Mouse (Mus musculus) kidney, adult 2 months (tissue): ENCODE results near the gene Rbp2. TPM values are rescaled to one million over a fixed set of nuclear protein-coding genes. Genes with fewer than 3 reads are reported as not detected.
A peak's percentile ranks its signal among the peaks of the same experiment; 100 is the strongest.

Experiments used
- DNase-seq: peaks from one replicate; pipeline ENCODE4 v3.0.0; 2021
- H3K27ac ChIP-seq: fragments of 200-500 bp; 2 replicates; pipeline ENCODE4 v1.5.1; 2012; ENCODE audit warnings: low read depth, low read length, control low read depth, inconsistent platforms; ENCODE audit not compliant: insufficient read depth
- H3K27me3 ChIP-seq: fragments of 200-500 bp; replicated peaks from 2 replicates; pipeline ENCODE4 v1.6.1; 2012; ENCODE audit warnings: mild to moderate bottlenecking, moderate library complexity, low read length, inconsistent platforms; ENCODE audit not compliant: control insufficient read depth, insufficient read depth
- H3K36me3 ChIP-seq: fragments of 200-500 bp; 2 replicates; pipeline ENCODE4 v1.6.1; 2012; ENCODE audit warnings: mild to moderate bottlenecking, moderate library complexity, low read length, inconsistent platforms; ENCODE audit not compliant: control insufficient read depth, insufficient read depth
- H3K4me1 ChIP-seq: fragments of 200-500 bp; 2 replicates; pipeline ENCODE4 v1.6.1; 2011; ENCODE audit warnings: low read length; ENCODE audit not compliant: control insufficient read depth, insufficient read depth
- H3K4me3 ChIP-seq: fragments of 200-500 bp; 2 replicates; pipeline ENCODE4 v1.5.1; 2011; ENCODE audit warnings: mild to moderate bottlenecking, low read depth, low read length, control low read depth; ENCODE audit not compliant: insufficient read depth
- CTCF ChIP-seq: fragments of 200-500 bp; conservative IDR thresholded peaks from 2 replicates; pipeline ENCODE4 v1.5.1; 2011; ENCODE audit warnings: low read depth, mild to moderate bottlenecking, control low read depth, low read length, moderate library complexity, mixed read lengths; ENCODE audit not compliant: insufficient read depth, insufficient read length
- POLR2A ChIP-seq: fragments of 200-500 bp; IDR thresholded peaks from one replicate; pipeline ENCODE4 v1.6.1; 2011; ENCODE audit warnings: low read depth, low read length, control low read depth
- WGBS: fragments of 180-500 bp; shearing (Covaris S2); methylation state at CpG from one replicate; pipeline ENCODE4 v1.1.7; 2018; 5-methylcytosine and 5-hydroxymethylcytosine counted together
- polyA plus RNA-seq: library from polyadenylated mRNA; depleted of rRNA; stranded (reverse); fragments of >200 nt; gene quantifications from 2 replicates; pipeline ENCODE4 v1.2.3, GENCODE M21; 2012

Gene Rbp2
- polyA plus RNA-seq, 1 experiment: not detected

DNA sequence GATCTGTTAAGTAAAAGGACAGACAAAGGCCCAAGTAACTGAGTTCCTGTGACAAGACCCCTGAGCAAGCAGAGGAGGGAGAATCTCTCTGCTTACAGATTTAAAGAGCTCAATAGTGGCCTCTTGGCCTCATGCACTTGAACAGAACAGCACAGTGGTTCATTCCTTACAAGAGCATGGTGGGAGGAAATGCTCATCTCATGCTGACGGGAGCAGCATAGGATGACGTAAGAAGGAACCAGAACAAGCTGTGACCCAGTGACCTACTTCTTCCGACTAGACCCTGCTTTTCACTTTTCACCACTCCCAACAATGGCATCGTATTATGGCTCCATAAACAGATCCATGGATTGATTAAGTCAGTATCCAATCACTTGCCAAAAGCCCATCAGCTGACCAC is 3.7 kb upstream of the Rbp2 start:
- Histone ChIP-seq H3K4me1 (no peaks in the 10 kb centered on the region), H3K27ac (no peak overlapping the region), H3K36me3 (no peaks in the 10 kb centered on the region), H3K4me3 (no peak overlapping the region), H3K27me3 (no peaks in the 10 kb centered on the region)
- TF ChIP-seq POLR2A: no peak
- TF ChIP-seq CTCF: no peak
- DNase-seq: no peak
- WGBS: 67% methylated on average over 4 of the region's 4 CpGs

DNA sequence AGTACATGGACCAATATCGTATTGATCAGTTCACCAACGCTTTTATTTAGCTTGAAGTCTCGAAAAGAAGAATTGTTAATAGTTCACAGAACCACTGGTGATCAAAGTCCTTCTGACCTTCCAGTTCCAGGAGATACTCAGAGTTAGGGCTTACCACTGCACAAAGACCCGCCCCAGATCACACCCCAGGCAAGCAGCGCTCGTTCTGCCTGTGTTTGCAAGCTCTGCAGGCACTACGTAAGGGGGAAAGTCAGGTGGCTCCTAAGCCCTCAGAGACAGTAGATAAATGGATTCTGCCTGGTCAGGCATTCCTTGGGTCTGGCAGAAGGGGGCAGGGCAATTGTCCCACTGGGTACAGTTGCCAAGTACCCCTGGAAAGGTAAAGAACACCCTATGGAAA is 895 bp upstream of the Rbp2 start:
- H3K4me1 ChIP-seq: no peaks in the 10 kb centered on the region
- H3K4me3 ChIP-seq: no peak overlapping the region
- no peak overlapping the region for H3K27ac ChIP-seq
- H3K36me3 ChIP-seq: no peaks in the 10 kb centered on the region
- no peaks in the 10 kb centered on the region for H3K27me3 ChIP-seq
- TF ChIP-seq POLR2A (no peak), CTCF (no peak)
- WGBS: 88% methylated on average over 7 of the region's 7 CpGs
- no peak for DNase-seq

DNA sequence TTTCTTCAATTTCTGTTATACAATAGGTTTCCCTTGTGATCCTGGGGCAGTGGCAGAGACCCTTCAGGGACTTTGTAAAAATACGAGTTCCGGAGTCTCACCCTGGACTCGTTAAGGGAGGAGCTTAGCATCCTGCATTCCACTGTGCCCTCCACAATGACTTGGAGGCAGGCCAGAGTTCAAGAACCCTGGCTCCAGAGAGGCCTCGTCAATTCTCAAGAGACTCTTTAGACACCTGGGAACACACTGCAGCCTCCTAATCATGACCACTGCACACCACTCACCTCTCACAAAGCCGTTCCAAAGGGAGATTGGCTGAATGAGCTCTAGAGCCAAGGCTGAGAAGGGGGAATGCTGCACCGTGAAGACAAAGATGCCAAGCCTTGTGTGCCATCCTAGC is 1.4 kb downstream of the Rbp2 start:
- Histone ChIP-seq H3K27me3 (no peaks in the 10 kb centered on the region), H3K4me3 (no peak overlapping the region), H3K36me3 (no peaks in the 10 kb centered on the region), H3K4me1 (no peaks in the 10 kb centered on the region), H3K27ac (no peak overlapping the region)
- peak; percentile 38 for DNase-seq
- TF ChIP-seq POLR2A: no peak
- TF ChIP-seq CTCF: no peak
- 44% methylated on average over 6 of the region's 6 CpGs for WGBS

DNA sequence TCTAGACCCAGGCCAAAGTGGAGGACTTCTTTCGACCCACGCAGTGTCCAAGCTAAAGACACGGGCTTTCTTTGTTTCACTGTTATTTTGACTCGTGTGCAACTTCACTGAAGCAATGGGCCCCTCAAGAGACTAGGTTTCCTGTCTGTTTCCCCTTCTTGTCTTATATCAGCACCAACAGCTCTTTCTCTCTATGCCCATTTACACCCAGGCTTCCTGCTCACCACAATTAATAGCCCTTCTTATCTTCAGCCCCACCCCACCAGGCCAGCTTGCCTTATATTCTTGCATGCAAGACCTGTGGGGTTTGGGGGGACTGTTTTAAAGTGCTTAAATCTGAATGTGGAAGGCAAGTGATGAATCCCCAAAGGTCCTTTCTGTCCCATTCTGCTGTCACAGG is 3.6 kb downstream of the Rbp2 start:
- H3K27ac ChIP-seq: no peak overlapping the region
- H3K4me1 ChIP-seq: no peaks in the 10 kb centered on the region
- no peak for DNase-seq
- H3K36me3 ChIP-seq: no peaks in the 10 kb centered on the region
- WGBS: 64% methylated on average over 4 of the region's 4 CpGs
- H3K4me3 ChIP-seq: no peak overlapping the region
- no peaks in the 10 kb centered on the region for H3K27me3 ChIP-seq
- no peak for TF ChIP-seq CTCF
- TF ChIP-seq POLR2A: no peak

DNA sequence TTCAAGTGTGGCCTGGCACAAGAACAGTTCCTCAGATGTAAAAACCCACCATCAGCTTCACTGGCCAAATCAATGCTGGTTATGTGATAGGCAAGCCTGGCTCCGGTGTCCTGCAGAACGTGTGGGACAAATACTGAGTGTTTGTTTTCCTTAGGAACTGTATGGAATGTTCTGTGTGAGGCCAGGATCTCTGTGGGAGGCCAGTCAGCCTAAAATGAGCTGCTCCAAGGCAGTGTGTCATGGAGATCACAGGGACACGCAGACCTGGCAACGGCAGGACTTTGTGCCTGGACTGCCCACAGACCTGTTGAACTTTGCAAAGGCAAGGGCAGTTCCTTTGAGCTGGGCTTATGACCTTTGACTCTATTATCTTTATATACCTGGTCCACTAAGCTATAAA is 4.2 kb downstream of the Rbp2 start:
- Histone ChIP-seq H3K27me3 (no peaks in the 10 kb centered on the region), H3K36me3 (no peaks in the 10 kb centered on the region), H3K4me3 (no peak overlapping the region), H3K4me1 (no peaks in the 10 kb centered on the region), H3K27ac (no peak overlapping the region)
- TF ChIP-seq POLR2A: no peak
- no peak for TF ChIP-seq CTCF
- DNase-seq: peak; percentile 38
- 15% methylated on average over 4 of the region's 4 CpGs for WGBS

DNA sequence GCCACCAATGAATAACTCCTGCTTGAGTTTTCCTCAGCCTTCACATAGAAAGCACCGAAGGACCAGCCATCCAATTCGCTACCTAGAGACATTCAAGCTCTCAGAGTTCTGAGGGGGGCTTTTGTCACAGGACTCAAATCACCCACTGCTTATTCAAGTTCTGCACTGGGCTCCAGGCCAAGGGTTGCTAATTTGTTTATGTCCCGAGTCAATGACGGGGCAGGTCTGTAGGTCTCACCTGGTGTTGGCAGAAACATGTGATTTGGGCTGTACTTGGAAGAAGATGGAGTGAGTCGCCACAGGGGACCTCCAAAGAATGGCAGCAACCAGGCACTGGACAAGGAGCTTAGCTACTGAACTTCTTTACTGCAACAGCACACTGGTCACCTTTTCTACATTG is 5.2 kb downstream of the Rbp2 start:
- WGBS: 66% methylated on average over 5 of the region's 5 CpGs
- no peaks in the 10 kb centered on the region for H3K27me3 ChIP-seq
- no peak for DNase-seq
- H3K36me3 ChIP-seq: no peaks in the 10 kb centered on the region
- no peak overlapping the region for H3K27ac ChIP-seq
- H3K4me3 ChIP-seq: no peak overlapping the region
- no peaks in the 10 kb centered on the region for H3K4me1 ChIP-seq
- no peak for TF ChIP-seq POLR2A
- no peak for TF ChIP-seq CTCF

DNA sequence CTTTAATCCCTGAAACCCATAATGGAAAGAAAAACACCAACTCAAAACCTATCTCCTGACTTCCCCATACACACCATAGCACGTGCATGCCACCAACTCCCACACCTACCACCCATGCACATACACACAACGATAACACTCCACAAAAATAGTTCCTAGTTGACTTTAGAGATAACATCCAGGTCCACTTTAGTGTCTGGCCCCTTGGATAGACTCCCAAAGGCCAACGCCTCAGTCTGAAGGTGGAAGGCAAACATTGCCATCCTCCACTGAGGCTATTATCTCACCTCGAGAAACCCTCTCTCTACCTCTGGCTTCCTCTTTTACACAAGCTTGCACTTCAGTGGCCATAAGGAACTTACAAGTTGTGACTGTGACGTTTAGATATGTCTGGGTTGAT is 6.3 kb downstream of the Rbp2 start:
- Histone ChIP-seq H3K4me3 (no peak overlapping the region), H3K4me1 (no peaks in the 10 kb centered on the region), H3K27ac (no peak overlapping the region), H3K36me3 (no peaks in the 10 kb centered on the region), H3K27me3 (no peaks in the 10 kb centered on the region)
- WGBS: 89% methylated on average over 5 of the region's 5 CpGs
- DNase-seq: no peak
- no peak for TF ChIP-seq CTCF
- no peak for TF ChIP-seq POLR2A

DNA sequence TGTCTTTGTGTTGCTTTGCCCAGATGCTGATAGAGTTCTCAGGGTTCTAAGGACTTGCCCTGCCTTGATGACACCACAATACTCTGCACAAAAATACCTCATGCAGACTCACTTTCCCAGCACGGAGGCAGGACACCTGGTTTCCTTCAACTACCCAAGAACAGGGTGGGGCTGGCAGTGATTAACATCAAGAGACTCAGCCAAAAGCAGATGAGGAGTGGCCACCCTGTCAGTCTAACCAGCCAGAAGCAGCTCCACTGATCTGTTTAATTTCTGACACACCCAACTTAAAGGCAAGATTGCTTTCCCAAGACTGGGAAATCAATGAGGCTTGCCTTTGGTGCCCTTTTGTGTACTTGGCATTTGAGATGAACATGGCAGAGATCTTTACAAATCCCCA is 6.9 kb downstream of the Rbp2 start:
- TF ChIP-seq POLR2A: no peak
- no peak overlapping the region for H3K4me3 ChIP-seq
- H3K4me1 ChIP-seq: no peaks in the 10 kb centered on the region
- H3K27me3 ChIP-seq: no peaks in the 10 kb centered on the region
- no peak overlapping the region for H3K27ac ChIP-seq
- no peak for DNase-seq
- WGBS: 69% methylated on average over 1 of the region's 1 CpGs
- no peaks in the 10 kb centered on the region for H3K36me3 ChIP-seq
